Mouse (Mus musculus): Measurements from ENCODE around the gene Myh14.

- TF ChIP-seq EP300 (optimal IDR thresholded peaks at IDR 0.05) (no peak), CTCF (IDR thresholded peaks at IDR 0.05; ENCODE audit: low read depth) (no peak)
These were observed 87.5 kb downstream of the Myh14 start for GRCm38 (mm10) chr7:44583146-44583545.
